Mouse (Mus musculus) embryonic facial prominence, embryonic 12.5 days (tissue): ENCODE results near the gene Mrpl40. TPM values are rescaled to one million over a fixed set of nuclear protein-coding genes. Genes with fewer than 3 reads are reported as not detected.
"Not testable (repeated sequence)": the region's sequence is repeated elsewhere in the genome, so short reads cannot be mapped to it uniquely, and the experiment has no call there.

Source experiments
- ATAC-seq: fragments of 200-750 bp; cut with Nextera tagmentation; 2 replicates; pipeline ENCODE4 v1.8.0; 2017; ENCODE audit not compliant: insufficient number of reproducible peaks, insufficient read depth, low FRiP score, low TSS enrichment
- H3K27ac ChIP-seq: fragments of 300-500 bp; sonication (generic); 2 replicates; pipeline ENCODE4 v1.5.1; 2016; ENCODE audit warnings: mild to moderate bottlenecking
- H3K27me3 ChIP-seq: fragments of 300-500 bp; sonication (generic); 2 replicates; pipeline ENCODE4 v1.6.1; 2016; ENCODE audit warnings: mild to moderate bottlenecking, moderate library complexity
- H3K36me3 ChIP-seq: fragments of 300-500 bp; sonication (generic); 2 replicates; pipeline ENCODE4 v1.6.1; 2016; ENCODE audit warnings: mild to moderate bottlenecking
- H3K4me1 ChIP-seq: fragments of 300-500 bp; sonication (generic); 2 replicates; pipeline ENCODE4 v1.6.1; 2016
- H3K4me2 ChIP-seq: fragments of 300-500 bp; sonication (generic); replicated peaks from 2 replicates; pipeline ENCODE4 v1.6.1; 2016; ENCODE audit warnings: mild to moderate bottlenecking, moderate library complexity
- H3K4me3 ChIP-seq: fragments of 300-500 bp; sonication (generic); 2 replicates; pipeline ENCODE4 v1.5.1; 2016; ENCODE audit warnings: mild to moderate bottlenecking
- H3K9ac ChIP-seq: fragments of 300-500 bp; sonication (generic); 2 replicates; pipeline ENCODE4 v1.6.1; 2016; ENCODE audit warnings: mild to moderate bottlenecking, moderate library complexity
- H3K9me3 ChIP-seq: fragments of 300-500 bp; sonication (generic); 2 replicates; pipeline ENCODE4 v1.6.1; 2016; ENCODE audit warnings: mild to moderate bottlenecking, moderate library complexity
- WGBS: fragments of 180-500 bp; shearing (Covaris S2); methylation state at CpG from one replicate; pipeline ENCODE4 v1.1.7; 2016; 5-methylcytosine and 5-hydroxymethylcytosine counted together
- polyA plus RNA-seq: library from polyadenylated mRNA; unstranded; fragments of >200 nt; fragmentation: Nextera tagmentation; extraction: Ambion mirVana; gene quantifications from 2 replicates; pipeline ENCODE4 v1.2.1, GENCODE M21; 2016

Mrpl40 gene
- polyA plus RNA-seq, 1 experiment from 2014 or later = 97.5 TPM

GRCm38 (mm10) chr16:18870495-18870894 is 6.2 kb downstream of the Mrpl40 start:
- H3K27ac ChIP-seq, H3K4me3 ChIP-seq, H3K27me3 ChIP-seq, H3K4me2 ChIP-seq, H3K9me3 ChIP-seq, ATAC-seq, H3K9ac ChIP-seq, H3K4me1 ChIP-seq: not testable (repeated sequence)
- WGBS = 92% methylated on average over 1 of the region's 1 CpGs
- H3K36me3 ChIP-seq = peaks cover 34% of the 10 kb centered on the region

- no peak overlapping the region for H3K27ac ChIP-seq
- H3K9ac ChIP-seq = no peak overlapping the region
- H3K9me3 ChIP-seq = no peaks in the 10 kb centered on the region
- H3K27me3 ChIP-seq = no peaks in the 10 kb centered on the region
- no peaks in the 10 kb centered on the region for H3K4me1 ChIP-seq
- no peaks in the 10 kb centered on the region for H3K36me3 ChIP-seq
- ATAC-seq = no peak
- 63% methylated on average over 1 of the region's 1 CpGs for WGBS
- H3K4me3 ChIP-seq = no peak overlapping the region
- no peak overlapping the region for H3K4me2 ChIP-seq
These were observed 16.5 kb downstream of the Mrpl40 start for GRCm38 (mm10) chr16:18860186-18860585.

- H3K36me3 ChIP-seq = no peaks in the 10 kb centered on the region
- no peaks in the 10 kb centered on the region for H3K9me3 ChIP-seq
- H3K4me3 ChIP-seq = no peak overlapping the region
- no peak overlapping the region for H3K9ac ChIP-seq
- ATAC-seq = no peak
- no peaks in the 10 kb centered on the region for H3K4me1 ChIP-seq
- no peak overlapping the region for H3K4me2 ChIP-seq
- H3K27ac ChIP-seq = no peak overlapping the region
- H3K27me3 ChIP-seq = no peaks in the 10 kb centered on the region
These were observed 18.1 kb downstream of the Mrpl40 start for GRCm38 (mm10) chr16:18858551-18858950.

- not testable (repeated sequence) for ATAC-seq, H3K9me3 ChIP-seq, H3K4me1 ChIP-seq, H3K9ac ChIP-seq, H3K36me3 ChIP-seq, H3K4me3 ChIP-seq, H3K4me2 ChIP-seq, H3K27me3 ChIP-seq, H3K27ac ChIP-seq
- 84% methylated on average over 17 of the region's 17 CpGs for WGBS
These were observed 27.0 kb downstream of the Mrpl40 start for GRCm38 (mm10) chr16:18849521-18850190.

- Histone ChIP-seq H3K9me3 (no peaks in the 10 kb centered on the region), H3K4me1 (no peaks in the 10 kb centered on the region), H3K27ac (no peak overlapping the region), H3K4me3 (no peak overlapping the region), H3K4me2 (no peak overlapping the region), H3K36me3 (no peaks in the 10 kb centered on the region; the same call in 1 of the 2 replicates), H3K27me3 (no peaks in the 10 kb centered on the region), H3K9ac (no peak overlapping the region)
- 89% methylated on average over 15 of the region's 15 CpGs for whole genome bisulfite sequencing
- no peak for ATAC-seq
These were observed 30.3 kb downstream of the Mrpl40 start for GRCm38 (mm10) chr16:18846301-18846820.

GRCm38 (mm10) chr16:18838346-18838745 is 38.3 kb downstream of the Mrpl40 start:
- Histone ChIP-seq H3K4me2 (no peak overlapping the region), H3K9ac (no peak overlapping the region), H3K36me3 (peaks cover 13% of the 10 kb centered on the region), H3K27me3 (no peaks in the 10 kb centered on the region), H3K4me3 (no peak overlapping the region), H3K4me1 (peaks cover 4% of the 10 kb centered on the region; the same call in 1 of the 2 replicates), H3K27ac (no peak overlapping the region), H3K9me3 (no peaks in the 10 kb centered on the region)
- no peak for ATAC-seq
- 96% methylated on average over 4 of the region's 4 CpGs for WGBS

GRCm38 (mm10) chr16:18836468-18837208 is 40.0 kb downstream of the Mrpl40 start, which contains the start of the genes 2510002D24Rik and Gm28539:
Gene 2510002D24Rik, plus strand, starts transcription at chr16:18836578.
Gene Gm28539, plus strand, starts transcription at chr16:18836584.
- H3K4me3 ChIP-seq = peak within 1 kb of the TSS; percentile 95
- H3K4me2 ChIP-seq = peak within 1 kb of the TSS; percentile 70
- ATAC-seq = peak; percentile 99
- no peaks in the 10 kb centered on the region for H3K27me3 ChIP-seq
- no peaks in the 10 kb centered on the region for H3K9me3 ChIP-seq
- H3K27ac ChIP-seq = peak within 1 kb of the TSS; percentile 70; the same call in 1 of the 2 replicates
- peaks cover 4% of the 10 kb centered on the region; the same call in 1 of the 2 replicates for H3K4me1 ChIP-seq
- H3K9ac ChIP-seq = peak within 1 kb of the TSS; percentile 85
- 1% methylated on average over 45 of the region's 46 CpGs for WGBS
- peaks cover 25% of the 10 kb centered on the region for H3K36me3 ChIP-seq

DNA sequence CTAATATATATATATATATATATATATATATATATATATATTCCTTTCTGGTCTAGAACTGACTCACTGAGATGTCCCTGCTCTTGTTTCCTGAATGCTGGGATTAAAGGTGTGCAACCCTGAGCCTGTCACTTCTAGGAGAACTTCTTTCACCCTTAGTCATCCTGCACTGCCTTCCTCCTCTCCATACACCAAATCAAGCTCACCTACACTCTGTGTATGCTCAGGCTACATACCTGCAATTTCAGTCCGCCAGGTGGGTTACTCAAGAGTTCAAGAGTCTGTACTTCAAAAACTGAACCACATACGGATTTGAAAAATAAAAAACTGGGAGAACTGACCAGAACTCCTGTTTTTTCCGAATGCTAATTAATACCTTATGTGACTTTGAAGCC is 40.6 kb downstream of the Mrpl40 start:
- 22% methylated on average over 3 of the region's 3 CpGs for WGBS
- Histone ChIP-seq H3K4me2 (peak overlapping the region; percentile 70), H3K4me3 (peak overlapping the region; percentile 95), H3K9ac (peak overlapping the region; percentile 85; the same call in 1 of the 2 replicates), H3K27ac (no peak overlapping the region), H3K36me3 (peaks cover 27% of the 10 kb centered on the region), H3K9me3 (no peaks in the 10 kb centered on the region), H3K4me1 (peaks cover 4% of the 10 kb centered on the region; the same call in 1 of the 2 replicates), H3K27me3 (no peaks in the 10 kb centered on the region)
- ATAC-seq = peak; percentile 39; the same call in 1 of the 2 replicates

GRCm38 (mm10) chr16:18833486-18833885 is 43.2 kb downstream of the Mrpl40 start:
- 69% methylated on average over 2 of the region's 2 CpGs for WGBS
- no peak overlapping the region for H3K4me2 ChIP-seq
- ATAC-seq = no peak
- no peak overlapping the region for H3K9ac ChIP-seq
- peaks cover 48% of the 10 kb centered on the region for H3K36me3 ChIP-seq
- peaks cover 4% of the 10 kb centered on the region; the same call in 1 of the 2 replicates for H3K4me1 ChIP-seq
- H3K27ac ChIP-seq = no peak overlapping the region
- no peaks in the 10 kb centered on the region for H3K9me3 ChIP-seq
- no peak overlapping the region for H3K4me3 ChIP-seq
- H3K27me3 ChIP-seq = no peaks in the 10 kb centered on the region

DNA sequence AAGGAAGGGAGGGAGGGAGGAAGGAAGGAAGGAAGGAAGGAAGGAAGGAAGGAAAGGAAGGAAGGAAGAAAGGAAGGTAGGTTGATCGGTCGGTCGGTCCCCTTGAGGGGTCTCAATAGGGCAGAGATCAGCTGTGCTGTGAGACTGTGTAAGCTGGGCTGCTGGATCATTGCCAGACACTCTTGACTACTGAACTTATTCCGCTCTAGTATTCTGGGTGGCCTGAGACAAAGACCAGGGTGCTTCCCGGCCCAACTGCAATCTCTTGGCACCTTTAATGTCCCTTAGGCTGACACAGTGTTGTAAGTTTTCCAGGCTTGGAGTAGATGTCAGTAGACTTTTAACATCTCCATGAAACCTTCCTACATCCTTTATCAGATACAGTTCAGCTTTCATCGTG is 47.6 kb downstream of the Mrpl40 start:
- no peak overlapping the region for H3K4me3 ChIP-seq
- H3K27me3 ChIP-seq = no peaks in the 10 kb centered on the region
- H3K9me3 ChIP-seq = no peaks in the 10 kb centered on the region
- no peak for ATAC-seq
- H3K9ac ChIP-seq = no peak overlapping the region
- no peak overlapping the region for H3K4me2 ChIP-seq
- peaks cover 84% of the 10 kb centered on the region for H3K36me3 ChIP-seq
- WGBS = 90% methylated on average over 6 of the region's 6 CpGs
- no peaks in the 10 kb centered on the region for H3K4me1 ChIP-seq
- H3K27ac ChIP-seq = no peak overlapping the region

GRCm38 (mm10) chr16:18828630-18829029 is 48.0 kb downstream of the Mrpl40 start:
- 92% methylated on average over 3 of the region's 3 CpGs for WGBS
- Histone ChIP-seq H3K27me3 (no peaks in the 10 kb centered on the region), H3K9ac (no peak overlapping the region), H3K4me1 (no peaks in the 10 kb centered on the region), H3K4me2 (no peak overlapping the region), H3K9me3 (no peaks in the 10 kb centered on the region), H3K27ac (no peak overlapping the region), H3K36me3 (peaks cover 82% of the 10 kb centered on the region), H3K4me3 (no peak overlapping the region)
- ATAC-seq = no peak

GRCm38 (mm10) chr16:18822925-18823324 is 53.7 kb downstream of the Mrpl40 start:
- no peak for ATAC-seq
- Histone ChIP-seq H3K27ac (no peak overlapping the region), H3K27me3 (no peaks in the 10 kb centered on the region), H3K4me2 (no peak overlapping the region), H3K9me3 (no peaks in the 10 kb centered on the region), H3K9ac (no peak overlapping the region), H3K4me1 (no peaks in the 10 kb centered on the region), H3K4me3 (no peak overlapping the region), H3K36me3 (peaks cover 97% of the 10 kb centered on the region)
- 84% methylated on average over 4 of the region's 4 CpGs for WGBS
